Mouse (Mus musculus) lung, adult 18-20 months (tissue): ENCODE measurements around the gene Tchhl1.
"Not testable (repeated sequence)": the region's sequence is repeated elsewhere in the genome, so short reads cannot be mapped to it uniquely, and the experiment has no call there.

ENCODE experiments used
- DNase-seq, 2 experiments: peaks; one replicate each; pipeline ENCODE4 v3.0.0; 2022; ENCODE audit warnings: mixed read lengths in 2 of 2

Gene Tchhl1

DNA sequence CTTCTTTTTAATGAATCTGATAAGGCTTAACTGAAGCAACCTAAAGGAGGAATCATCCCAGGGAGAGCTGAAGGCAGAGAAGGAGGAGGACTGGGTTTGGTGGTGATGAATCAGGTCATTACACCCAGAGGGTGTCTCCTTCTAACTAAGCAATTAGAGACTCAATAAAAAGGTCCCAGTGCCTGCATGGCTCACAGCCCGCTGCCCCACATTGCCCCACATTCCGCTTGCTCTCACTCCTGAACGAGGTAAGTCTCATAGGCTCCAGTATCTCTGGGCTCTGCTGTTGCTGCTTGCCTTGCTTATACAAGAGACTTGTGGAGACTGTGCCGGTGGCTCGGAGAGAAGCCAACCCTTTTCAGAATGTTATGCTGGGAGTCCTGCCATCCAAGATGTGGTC lies at the start of gene Tchhl1:
Gene Tchhl1, plus strand, starts transcription at position 194 of the 400 bp plus-strand sequence.
- DNase-seq, result no peak

DNA sequence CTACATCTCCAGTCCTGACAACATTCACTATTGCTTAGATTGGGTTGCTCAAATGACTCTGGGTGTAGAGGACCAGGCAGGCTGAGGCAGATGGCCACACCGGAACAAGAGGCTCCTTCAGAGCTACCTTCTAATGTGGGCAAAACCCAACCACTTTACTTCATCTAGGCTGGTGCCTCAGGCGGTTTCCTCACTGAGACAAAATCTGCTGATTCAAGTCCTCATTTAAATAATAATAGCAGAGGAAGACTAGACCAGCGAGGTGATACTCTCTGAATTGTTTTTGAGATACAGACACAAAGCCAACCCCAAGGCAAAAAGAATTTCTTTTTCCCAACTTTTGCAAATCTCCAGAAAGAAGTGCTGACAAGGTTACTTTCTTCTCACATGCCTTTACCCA lies 36.9 kb upstream of the Tchhl1 start:
- no peak for DNase-seq

DNA sequence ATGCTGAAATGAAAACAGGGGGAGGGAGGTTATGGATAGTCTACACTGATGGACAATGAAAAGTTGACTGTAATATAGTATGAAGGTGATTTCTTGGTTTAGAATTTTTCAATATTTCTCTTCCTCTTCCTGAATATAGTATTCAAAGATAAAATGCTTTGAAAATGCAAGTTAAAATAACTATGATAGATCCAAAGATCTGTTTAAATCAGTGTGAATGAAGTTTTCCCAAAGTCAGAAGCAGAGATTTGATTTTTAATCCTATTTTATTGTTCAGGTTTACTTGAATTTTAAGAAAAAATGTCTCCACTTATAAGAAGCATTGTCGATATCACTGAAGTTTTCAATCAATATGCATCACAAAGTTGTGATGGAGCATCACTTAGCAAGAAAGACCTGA lies 26.5 kb upstream of the Tchhl1 start, which contains the start of gene Tchh:
Gene Tchh, plus strand, starts transcription at position 301 of the 400 bp plus-strand sequence.
- DNase-seq, result no peak

DNA sequence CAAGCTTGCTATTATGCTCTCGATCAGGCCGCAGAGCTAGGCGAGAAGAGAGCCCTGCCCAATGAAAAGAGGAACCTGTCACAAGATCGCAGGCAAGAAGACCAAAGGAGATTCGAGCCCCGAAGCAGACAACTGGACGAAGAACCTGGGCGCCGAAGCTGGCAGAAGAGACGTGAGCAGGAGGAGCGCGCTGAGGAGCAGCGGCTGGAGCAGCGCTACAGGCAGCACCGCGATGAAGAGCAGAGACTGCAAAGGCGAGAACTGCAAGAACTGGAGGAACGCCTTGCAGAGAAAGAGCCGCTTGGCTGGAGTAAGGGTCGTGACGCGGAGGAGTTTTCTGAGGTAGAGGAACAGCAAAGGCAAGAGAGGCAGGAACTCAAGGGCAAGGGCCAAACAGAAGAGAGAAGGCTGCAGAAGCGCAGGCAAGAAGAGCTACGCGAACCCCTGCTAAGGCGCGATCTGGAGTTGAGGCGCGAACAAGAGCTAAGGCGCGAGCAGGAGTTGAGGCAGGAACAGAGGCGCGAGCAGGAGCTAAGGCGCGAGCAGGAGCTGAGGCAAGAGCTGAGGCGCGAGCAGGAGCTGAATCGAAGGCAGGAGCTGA lies 25.0 kb upstream of the Tchhl1 start:
- DNase-seq, result peak; percentile 22 to 46

DNA sequence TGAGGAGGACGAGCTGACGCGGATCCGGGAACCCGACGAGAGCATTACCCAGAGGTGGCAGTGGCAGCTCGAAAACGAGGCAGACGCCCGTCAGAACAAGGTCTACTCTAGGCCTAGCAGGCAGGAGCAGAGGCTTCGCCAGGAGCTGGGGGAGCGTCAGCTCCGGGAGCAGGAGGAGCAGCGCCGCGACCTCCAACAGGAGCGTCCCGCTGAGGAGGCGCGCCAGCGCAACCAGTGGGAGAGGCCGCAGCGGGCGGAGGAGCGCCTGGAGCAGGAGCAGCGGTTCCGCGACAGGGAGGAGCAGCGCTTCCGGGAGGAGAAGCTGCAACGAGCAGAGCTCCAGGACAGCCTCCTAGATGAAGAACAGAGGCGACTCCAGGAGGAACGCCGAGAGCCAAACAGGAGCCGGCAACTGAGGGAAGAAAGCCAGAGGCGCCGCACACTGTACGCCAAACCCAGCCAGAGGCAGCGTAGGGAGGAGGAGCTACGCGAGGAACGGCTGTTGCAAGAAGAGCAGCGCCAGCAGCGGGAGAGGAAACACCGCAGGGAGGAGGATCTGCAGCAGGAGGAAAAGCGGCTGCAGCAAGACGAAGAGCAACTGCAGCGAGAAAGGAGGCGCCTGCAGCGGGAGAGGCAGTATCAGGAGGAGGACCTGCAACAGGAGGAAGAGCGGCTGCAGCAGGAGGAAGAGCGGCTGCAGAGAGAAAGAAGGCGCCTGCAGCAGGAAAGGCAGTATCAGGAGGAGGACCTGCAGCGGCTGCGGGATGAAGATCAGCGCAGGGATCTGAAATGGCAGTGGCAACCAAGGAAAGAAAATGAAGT lies 24.0 kb upstream of the Tchhl1 start:
- peak; percentile 73 to 74 for DNase-seq

DNA sequence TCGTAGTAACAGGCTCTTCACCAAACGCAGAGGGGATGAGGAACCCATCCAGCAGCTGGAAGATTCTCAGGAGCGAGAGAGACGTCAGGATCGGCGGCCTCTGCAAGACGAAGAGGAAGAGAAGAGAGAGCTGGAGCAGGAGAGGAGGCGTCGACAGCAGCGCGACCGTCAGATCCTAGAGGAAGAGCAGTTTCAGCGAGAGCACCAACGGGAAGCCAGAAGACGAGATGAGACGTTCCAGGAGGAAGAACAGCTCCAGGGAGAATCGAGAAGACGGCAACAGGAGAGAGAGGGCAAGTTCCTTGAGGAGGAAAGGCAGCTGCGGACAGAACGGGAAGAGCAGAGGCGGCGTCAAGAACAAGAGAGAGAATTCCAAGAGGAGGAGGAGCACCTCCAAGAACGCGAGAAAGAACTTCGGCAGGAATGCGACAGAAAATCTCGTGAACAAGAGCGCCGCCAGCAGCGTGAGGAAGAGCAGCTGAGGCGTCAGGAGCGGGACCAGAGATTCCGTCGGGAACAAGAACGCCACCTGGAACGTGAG lies 23.3 kb upstream of the Tchhl1 start:
- DNase-seq, result peak; percentile 12 to 26

DNA sequence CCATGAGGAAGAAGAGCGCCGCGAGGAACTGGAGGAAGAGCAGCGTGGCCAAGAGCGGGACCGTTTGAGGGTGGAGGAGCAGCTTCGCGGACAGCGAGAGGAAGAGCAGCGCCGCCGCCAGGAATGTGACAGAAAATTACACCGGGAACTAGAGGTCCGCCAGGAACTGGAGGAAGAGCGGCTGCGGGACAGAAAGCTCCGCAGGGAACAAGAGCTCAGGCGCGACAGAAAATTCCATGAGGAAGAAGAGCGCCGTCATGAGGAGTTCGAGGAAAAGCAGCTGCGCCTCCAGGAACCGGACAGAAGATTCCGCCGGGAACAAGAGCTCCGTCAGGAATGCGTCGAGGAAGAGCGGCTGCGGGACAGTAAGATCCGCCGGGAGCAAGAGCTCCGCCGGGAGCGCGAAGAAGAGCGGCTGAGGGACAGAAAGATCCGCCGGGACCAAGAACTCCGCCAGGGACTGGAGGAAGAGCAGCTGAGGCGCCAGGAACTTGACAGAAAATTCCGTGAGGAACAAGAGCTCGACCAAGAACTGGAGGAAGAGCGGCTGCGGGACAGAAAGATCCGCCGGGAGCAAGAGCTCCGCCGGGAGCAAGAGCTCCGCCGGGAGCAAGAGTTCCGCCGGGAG lies 22.3 kb upstream of the Tchhl1 start:
- peak; percentile 18 to 22 for DNase-seq

DNA sequence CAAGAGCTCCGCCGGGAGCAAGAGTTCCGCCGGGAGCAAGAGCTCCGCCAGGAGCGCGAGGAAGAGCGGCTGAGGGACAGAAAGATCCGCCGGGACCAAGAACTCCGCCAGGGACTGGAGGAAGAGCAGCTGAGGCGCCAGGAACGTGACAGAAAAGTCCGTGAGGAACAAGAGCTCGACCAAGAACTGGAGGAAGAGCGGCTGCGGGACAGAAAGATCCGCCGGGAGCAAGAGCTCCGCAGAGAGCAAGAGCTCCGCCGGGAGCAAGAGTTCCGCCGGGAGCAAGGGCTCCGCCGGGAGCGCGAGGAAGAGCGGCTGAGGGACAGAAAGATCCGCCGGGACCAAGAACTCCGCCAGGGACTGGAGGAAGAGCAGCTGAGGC lies 21.8 kb upstream of the Tchhl1 start:
- DNase-seq, result not testable (repeated sequence)

DNA sequence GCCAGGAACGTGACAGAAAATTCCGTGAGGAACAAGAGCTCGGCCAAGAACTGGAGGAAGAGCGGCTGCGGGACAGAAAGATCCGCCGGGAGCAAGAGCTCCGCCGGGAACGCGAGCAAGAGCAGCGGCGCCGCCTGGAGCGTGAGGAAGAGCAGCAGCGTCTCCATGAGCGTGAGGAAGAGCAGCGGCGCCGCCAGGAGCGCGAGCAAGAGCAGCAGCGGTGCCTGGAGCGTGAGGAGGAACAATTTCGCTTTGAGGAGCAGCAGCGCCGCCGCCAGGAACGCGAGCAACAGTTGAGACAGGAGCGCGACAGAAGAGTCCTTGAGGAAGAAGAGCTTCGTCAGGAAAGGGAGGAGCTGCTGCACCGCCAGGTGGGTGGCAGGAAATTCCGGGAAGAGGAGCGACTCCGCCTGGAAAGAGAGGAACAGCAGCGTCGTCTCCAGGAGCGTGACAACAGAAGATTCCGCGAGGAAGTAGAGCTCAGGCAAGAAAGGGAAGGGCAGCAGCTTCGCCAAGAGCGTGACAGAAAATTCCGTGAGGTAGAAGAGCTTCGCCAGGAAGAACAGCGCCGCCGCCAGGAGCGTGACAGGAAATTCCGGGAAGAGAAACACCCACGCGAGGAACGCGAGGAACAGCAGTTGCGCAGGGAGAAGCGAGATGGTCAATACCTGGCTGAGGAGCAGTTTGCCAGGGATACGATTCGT lies 21.3 kb upstream of the Tchhl1 start:
- DNase-seq, result peak; percentile 73 to 77

DNA sequence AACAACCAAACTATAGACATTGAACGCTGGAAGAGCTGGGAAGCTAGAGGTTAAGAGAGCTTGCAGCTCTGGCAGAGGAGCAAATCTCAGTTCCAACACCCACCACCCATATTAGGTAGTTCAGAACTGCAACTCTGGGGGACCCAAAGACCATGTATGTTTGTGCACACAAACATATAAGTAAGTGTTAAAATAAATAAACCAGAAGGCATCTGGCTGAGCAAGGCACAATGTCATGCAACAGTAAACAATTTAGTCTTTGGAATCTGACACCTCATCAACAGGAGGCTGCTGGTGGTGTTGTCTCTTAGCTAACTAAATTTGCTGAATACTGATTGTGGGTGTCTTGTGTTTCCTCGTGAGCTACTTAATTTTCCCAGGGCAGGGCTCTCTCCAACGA lies 2.0 kb upstream of the Tchhl1 start:
- DNase-seq, result no peak

DNA sequence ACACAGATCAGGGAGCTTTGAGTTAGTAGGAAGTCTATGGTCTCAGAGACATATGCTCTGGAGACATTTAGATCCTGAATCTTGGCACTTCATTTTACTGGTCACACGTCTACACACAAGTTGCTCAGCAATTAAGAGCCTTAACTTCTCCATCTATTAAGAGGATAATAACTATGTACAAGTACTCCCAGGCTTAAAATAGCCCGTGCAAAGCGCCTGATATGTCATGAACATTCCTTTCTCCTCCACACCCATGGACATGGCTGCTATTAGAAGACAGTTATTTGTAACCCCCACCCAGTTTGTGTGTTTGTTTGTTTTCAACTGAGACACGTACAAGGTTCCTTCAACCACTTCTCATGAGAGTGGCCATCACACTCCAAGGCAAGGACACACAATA lies 1.4 kb upstream of the Tchhl1 start:
- no peak for DNase-seq

DNA sequence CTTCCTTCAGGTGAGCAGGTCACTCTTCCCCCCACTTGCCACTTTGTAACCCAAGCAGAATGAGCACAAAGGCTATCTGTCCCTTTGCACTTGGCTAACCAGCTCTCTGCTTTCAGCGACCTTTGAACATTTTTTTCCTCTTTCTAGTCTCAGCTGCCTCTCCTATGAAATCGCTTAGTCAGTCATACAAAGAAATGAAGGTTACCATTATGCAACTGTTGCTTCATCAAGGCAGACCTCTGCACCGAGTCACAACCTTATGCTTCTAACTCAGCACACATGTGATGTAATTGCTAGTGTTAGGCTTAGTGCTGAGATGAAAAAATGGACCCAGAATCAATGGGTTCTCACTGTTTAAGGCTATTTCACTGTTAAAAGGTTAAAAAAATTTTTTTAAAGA lies 1.1 kb downstream of the Tchhl1 start:
- no peak for DNase-seq

DNA sequence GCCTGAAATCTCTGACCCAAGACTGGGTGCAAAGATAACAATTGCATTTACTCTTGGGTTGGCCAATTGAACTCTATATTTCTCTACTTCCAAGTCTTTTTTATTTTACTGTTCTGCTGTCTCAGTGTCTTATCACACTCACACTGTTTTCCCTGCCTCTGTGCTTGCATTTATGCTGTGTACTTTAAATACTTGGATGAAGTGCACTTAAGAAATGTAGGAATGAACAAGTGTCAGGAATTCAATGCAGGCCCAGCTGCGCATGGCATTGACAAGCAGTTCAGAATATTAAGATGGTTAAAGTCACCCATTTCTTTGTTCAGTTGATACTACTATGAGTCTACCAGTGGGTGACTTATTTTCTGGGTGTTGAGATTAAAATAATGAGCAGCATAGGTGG lies 11.5 kb downstream of the Tchhl1 start:
- no peak for DNase-seq

DNA sequence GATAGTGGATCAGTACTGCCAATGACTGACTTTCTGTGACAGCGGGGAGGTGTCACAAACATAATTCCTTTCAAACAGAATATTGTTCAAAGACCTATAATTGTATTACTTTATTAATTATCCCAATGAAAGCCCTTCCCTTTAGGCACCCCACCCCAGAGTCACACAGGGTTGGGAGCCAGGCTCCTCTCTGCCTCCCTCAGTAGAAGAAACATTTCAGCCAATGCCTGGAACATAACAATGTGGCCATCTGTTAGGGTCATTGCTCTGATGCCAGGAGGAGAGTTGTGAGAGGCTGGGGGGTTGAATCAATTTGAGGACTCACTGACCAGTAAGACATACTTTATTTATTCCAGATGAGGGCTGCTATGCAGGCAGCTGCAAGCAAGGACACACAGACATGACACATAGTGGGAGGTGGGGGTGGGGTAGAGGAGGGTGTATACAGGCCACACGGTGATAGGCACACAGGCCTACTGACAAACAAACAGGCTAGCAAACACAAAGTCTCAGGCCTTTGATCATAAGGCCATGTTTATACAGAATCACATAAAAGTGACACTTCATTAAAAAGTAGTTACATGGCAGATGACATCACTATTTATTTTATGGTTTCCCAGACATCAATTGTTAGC lies 13.5 kb downstream of the Tchhl1 start:
- no peak for DNase-seq

DNA sequence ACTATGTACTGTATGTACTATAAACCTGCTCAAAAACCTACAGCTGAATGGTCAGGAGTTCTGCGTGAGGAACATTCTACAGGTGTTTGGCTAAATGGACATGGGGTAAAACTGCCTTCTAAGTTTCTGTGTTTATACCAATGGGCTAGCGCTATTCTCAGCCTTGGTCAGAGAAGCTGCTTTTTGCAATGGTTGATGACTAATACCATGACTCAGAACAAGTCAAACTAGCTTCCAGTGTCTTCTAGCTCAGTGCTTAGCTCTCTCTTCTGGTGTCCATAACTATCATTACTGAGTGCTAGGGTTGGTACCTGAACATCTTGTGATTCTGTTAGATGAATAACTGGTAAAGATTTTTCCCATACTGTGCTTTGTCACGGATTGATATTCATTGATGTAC lies 17.1 kb downstream of the Tchhl1 start:
- DNase-seq, result no peak

DNA sequence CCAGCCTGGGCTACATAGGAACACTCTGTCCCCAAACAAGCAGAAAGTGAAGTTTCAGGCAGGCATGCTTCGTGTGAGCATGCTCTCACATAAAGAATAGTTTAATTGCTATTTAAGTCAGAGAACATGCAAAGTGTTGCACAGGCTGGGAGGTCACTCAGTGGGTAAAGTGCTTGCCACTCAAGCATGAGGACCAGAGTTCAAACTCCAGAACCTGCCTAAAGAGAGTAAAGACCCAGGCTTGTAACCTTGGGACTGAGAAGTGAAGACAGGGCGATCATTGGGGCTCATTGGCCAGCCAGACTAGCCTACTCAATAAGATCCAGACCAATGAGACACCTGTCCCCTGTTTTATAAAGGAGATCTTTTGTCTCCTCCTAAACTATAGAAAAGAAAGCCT lies 20.0 kb downstream of the Tchhl1 start:
- DNase-seq, result no peak

DNA sequence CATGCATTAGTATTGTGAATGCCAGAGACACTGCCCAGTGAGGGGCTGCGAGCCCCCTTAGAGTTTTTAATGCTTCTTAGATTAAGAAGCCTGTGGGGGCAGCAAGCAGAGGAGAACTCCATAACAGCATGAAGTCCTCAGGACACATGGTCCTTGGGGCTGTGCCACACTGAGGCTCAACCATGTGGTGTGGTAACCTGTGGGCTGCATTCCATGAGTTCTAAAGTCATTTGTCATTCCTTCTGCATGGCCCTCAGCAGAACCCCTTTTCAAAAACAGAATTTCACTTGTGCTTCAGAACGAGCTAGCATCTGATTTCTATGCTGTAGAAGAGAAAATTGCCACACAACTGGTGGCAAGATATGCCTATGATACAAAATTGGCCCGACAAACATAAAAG lies 23.6 kb downstream of the Tchhl1 start:
- no peak for DNase-seq

DNA sequence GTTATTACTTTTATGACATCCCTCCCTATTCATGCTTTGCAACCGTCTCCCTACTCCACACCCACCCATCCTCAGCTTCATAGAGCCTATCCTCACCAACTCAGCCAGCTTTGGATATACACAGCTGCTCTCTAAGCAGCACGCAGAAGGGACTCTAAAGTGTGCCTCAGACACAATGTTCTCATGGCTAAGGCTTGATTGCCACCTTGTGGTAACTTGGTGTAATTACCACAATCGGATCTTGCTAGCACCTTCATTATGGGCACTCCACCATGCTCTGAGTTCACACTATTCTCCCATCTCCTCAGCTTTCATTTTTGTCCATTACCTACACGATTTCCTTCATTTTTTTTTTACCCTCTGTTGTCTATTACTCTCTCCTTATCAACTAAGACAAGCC lies 25.4 kb downstream of the Tchhl1 start:
- DNase-seq, result peak; percentile 22 to 64

DNA sequence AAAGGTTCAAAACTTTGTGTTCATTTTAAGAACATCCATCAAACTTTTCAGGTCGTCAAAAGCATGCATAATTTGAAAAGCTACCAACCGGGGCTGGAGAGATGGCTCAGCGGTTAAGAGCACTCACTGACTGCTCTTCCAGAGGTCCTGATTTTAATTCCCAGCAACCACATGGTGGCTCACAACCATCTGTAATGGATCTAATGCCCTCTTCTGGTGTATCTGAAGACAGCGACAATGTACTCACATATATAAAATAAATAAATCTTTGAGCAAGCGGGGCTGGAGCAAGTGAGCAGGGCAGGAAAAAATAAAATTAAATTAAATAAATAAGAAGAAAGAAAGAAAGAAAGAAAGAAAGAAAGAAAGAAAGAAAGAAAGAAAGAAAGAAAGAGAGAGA lies 26.2 kb downstream of the Tchhl1 start:
- DNase-seq, result not testable (repeated sequence)

DNA sequence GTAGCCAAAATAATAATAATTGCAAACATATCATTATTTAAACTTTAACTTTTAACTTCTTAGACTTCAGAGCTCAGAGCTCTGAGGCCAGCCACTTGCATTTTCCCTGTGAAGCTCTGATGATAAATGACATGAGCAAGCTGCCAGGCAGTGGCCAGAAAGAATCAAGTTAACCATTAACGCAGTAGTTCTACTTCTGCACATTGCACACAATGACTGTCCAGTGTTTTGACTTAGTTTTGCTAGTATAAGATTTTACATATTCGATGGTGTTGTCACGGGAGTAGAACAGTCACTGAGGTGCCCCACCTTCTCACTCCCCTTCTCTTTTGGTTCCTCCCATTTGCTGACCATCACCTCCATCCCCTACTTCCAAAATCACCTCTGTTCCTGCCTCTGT lies 28.6 kb downstream of the Tchhl1 start:
- no peak for DNase-seq

DNA sequence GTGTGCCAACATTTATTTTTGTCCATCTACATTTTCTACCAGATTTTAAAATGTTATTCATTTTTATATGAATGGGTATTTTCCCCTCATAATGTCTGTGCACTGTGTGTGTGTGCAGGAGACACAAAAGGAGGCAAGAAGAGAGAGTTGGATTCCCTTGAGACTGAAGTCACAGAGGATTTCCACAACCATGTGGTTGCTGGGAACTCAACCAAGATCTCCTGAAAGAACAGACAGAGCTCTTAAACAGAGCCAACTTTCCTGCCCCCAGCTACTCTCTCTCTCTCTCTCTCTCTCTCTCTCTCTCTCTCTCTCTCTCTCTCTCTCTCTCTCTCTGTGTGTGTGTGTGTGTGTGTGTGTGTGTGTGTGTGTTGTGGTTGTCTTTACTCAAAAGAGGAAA lies 30.6 kb downstream of the Tchhl1 start:
- DNase-seq, result no peak

DNA sequence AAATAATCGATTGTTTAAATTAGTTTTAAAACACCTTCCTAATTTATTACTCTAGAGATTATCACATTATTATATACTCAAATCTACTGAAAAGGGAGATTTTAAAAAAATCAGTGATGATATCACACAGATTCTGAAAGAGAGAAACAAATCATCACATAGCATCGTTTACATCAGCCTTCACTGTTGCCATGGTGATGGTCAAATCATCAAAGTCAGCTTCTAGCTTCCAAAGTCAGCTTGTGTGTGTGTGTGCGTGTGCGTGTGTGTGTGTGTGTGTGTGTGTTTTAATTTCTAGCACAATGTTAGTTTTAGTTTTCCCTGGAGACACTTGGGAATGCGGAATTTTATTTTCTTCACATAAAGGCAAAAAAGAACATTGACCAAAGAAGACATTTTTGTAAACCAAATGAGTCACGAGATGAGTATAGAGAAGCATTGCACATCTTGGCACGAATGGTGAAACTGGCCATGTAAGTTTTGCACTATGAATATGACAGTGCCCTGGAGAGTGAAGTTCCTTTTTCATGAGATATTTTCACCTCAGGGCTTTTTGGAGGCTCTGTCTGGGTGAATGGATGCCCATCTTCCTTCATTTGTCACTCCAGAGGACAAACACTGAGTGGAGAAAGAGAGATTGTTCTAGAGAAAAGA lies 36.1 kb downstream of the Tchhl1 start:
- DNase-seq, result no peak
